Mouse (Mus musculus) liver, embryonic 16.5 days (tissue): ENCODE measurements around the gene Rsph4a. TPM values are rescaled to one million over a fixed set of nuclear protein-coding genes. Genes with fewer than 3 reads are reported as not detected.
"Not testable (repeated sequence)": the region's sequence is repeated elsewhere in the genome, so short reads cannot be mapped to it uniquely, and the experiment has no call there.

ENCODE experiments used
- ATAC-seq: fragments of 200-750 bp; cut with Nextera tagmentation; 2 replicates; pipeline ENCODE4 v1.8.0; 2017; ENCODE audit warnings: low read depth, mild to moderate bottlenecking, moderate number of reproducible peaks, moderate library complexity
- H3K27ac ChIP-seq: fragments of 300-500 bp; sonication (generic); 2 replicates; pipeline ENCODE4 v1.5.1; 2014; ENCODE audit warnings: mild to moderate bottlenecking, low read length
- H3K27me3 ChIP-seq: fragments of 300-500 bp; sonication (generic); 2 replicates; pipeline ENCODE4 v1.6.1; 2014; ENCODE audit warnings: low read depth, low read length, mixed read lengths; ENCODE audit not compliant: control insufficient read depth, insufficient read depth
- H3K36me3 ChIP-seq: fragments of 300-500 bp; sonication (generic); 2 replicates; pipeline ENCODE4 v1.6.1; 2014; ENCODE audit warnings: mild to moderate bottlenecking; ENCODE audit not compliant: control insufficient read depth, insufficient read depth
- H3K4me1 ChIP-seq: fragments of 300-500 bp; sonication (generic); 2 replicates; pipeline ENCODE4 v1.6.1; 2014; ENCODE audit warnings: low read depth, low read length, mixed read lengths; ENCODE audit not compliant: control insufficient read depth
- H3K4me2 ChIP-seq: fragments of 300-500 bp; sonication (generic); 2 replicates; pipeline ENCODE4 v1.6.1; 2014; ENCODE audit warnings: low read depth, low read length, mixed read lengths
- H3K4me3 ChIP-seq: fragments of 300-500 bp; sonication (generic); 2 replicates; pipeline ENCODE4 v1.5.1; 2014; ENCODE audit warnings: low read depth, mild to moderate bottlenecking, low read length
- H3K9ac ChIP-seq: fragments of 300-500 bp; sonication (generic); 2 replicates; pipeline ENCODE4 v1.6.1; 2014; ENCODE audit warnings: low read depth, low read length
- H3K9me3 ChIP-seq: fragments of 300-500 bp; sonication (generic); replicated peaks from 2 replicates; pipeline ENCODE4 v1.6.1; 2016; ENCODE audit warnings: low read length; ENCODE audit not compliant: control insufficient read depth
- WGBS: fragments of 180-500 bp; shearing (Covaris S2); extraction: QIAGEN DNeasy Blood & Tissue Kit; methylation state at CpG from one replicate; pipeline ENCODE4 v1.1.7; 2014; ENCODE audit not compliant: insufficient replicate concordance; 5-methylcytosine and 5-hydroxymethylcytosine counted together
- polyA plus RNA-seq: library from polyadenylated mRNA; unstranded; fragments of >200 nt; fragmentation: Nextera tagmentation; extraction: Ambion mirVana; gene quantifications from 2 replicates; pipeline ENCODE4 v1.2.1, GENCODE M21; 2015

The Rsph4a gene
- 0.06 TPM in 1 of 2 replicates, not detected in the other for polyA plus RNA-seq

DNA sequence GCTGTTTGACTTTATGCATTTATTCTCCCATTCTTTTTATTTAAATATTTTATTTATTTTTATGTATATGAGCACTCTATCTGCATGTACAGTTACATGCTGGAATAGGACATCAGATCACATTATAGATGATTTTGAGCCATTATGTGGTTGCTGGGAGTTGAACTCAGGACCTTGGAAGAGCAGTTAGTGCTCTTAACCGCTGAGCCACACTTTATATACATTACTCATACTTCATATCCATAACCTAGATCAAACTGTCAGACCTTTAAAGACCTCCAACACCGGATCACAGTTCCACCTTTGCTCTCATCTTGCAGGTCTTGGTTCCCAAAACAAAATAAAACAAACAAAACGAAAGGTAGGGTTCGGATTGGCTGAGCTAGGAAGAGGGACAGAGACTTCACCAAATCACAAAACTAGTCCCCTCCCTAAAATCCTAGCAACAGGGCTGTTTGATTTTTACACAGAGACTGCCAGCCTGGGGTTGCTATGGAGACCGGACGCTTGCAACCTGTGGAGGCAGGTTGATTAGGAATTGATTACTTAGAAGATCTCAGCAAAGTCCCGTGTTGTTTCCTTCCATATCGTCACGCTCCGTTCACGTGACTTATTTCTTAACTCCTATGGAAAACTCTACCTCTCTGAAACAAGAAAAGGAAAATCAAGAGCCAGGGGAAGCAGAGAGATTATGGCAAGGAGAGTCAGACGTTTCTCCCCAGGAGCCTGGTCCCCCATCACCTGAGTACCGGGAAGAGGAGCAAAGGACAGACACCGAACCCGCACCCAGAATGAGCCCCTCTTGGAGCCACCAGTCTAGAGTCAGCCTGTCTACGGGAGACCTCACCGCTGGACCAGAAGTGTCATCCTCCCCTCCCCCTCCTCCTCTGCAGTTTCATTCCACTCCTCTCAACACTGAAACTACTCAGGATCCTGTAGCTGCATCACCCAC is at the start of gene Rsph4a:
TSS of gene Rsph4a (plus strand) at position 582 of the 952 bp plus-strand sequence.
- 8% methylated on average over 17 of the region's 17 CpGs for WGBS
- no peaks in the 10 kb centered on the region for H3K36me3 ChIP-seq
- no peak within 1 kb of the TSS for H3K9ac ChIP-seq
- no peak within 1 kb of the TSS for H3K27ac ChIP-seq
- no peaks in the 10 kb centered on the region for H3K9me3 ChIP-seq
- H3K4me1 ChIP-seq = no peaks in the 10 kb centered on the region
- peak within 1 kb of the TSS; percentile 32 for H3K4me3 ChIP-seq
- peak within 1 kb of the TSS; percentile 46 for H3K4me2 ChIP-seq
- no peaks in the 10 kb centered on the region for H3K27me3 ChIP-seq
- ATAC-seq = peak; percentile 82

DNA sequence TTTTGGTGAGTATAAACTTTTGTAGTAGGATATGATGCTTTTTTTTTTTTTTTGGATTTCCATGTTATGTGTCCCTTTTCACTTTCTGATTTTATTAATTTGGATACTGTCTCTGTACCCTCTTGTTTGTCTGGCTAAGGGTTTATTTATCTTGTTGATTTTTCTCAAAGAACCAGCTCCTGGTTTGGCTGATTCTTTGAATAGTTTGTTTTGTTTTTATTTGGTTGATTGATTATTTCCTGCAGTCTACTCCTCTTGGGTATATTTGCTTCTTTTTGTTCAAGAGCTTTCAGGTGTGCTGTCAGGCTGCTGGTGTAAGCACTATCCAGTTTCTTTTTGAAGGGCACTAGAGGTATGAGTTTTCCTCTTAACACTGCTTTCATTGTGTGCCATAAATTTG is 47.5 kb upstream of the Rsph4a start, which contains the start of gene Sult3a1:
TSS of gene Sult3a1 (plus strand) at position 301 of the 400 bp plus-strand sequence.
- H3K4me2 ChIP-seq = no peak within 1 kb of the TSS
- H3K4me1 ChIP-seq = no peaks in the 10 kb centered on the region
- H3K9me3 ChIP-seq = no peaks in the 10 kb centered on the region
- no peaks in the 10 kb centered on the region for H3K27me3 ChIP-seq
- H3K4me3 ChIP-seq = no peak within 1 kb of the TSS
- H3K27ac ChIP-seq = no peak within 1 kb of the TSS
- ATAC-seq = no peak
- H3K36me3 ChIP-seq = no peaks in the 10 kb centered on the region
- no peak within 1 kb of the TSS for H3K9ac ChIP-seq

DNA sequence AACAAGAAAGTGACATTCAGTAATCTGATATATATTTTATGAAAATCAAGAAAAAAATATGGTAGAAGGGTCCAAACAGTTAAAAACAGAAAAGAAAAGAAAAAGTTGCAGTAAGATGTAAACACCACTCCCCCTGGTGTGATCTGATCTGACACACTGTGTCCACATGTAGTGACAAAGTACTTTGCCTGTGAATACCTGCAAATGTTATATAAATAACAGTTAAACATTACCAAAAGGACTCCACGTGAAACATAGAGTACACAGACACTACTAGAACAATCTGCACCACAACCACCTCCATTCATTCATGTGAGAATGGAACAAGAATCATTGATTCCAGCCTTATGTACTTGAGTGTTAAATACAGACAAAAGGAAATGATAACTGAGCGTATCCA is 38.9 kb upstream of the Rsph4a start:
- peak; percentile 59 for ATAC-seq

DNA sequence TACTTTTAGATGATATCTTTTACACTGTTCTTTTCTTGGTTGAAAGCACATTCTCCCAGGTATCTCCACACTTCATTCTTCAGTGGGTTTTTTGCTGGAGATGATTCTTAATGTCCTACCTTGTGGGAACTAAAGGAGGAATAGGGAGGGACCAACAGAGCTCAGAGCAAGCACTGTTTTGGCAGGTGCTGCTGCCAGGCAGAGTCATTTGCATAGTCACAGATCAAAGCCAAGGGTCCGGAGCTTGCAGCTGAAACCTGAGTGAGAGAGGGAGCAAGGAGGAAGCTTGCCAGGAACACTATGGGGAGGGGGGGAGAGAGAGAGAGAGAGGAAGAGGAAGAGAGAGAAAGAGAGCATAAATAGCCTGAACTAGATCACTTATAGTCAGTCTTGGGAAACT is 34.5 kb upstream of the Rsph4a start:
- 10% methylated on average over 1 of the region's 1 CpGs for WGBS
- no peak for ATAC-seq

More for the DNA sequence above, 38.9 kb upstream of the Rsph4a start:
- H3K4me3 ChIP-seq = no peak overlapping the region
- H3K9me3 ChIP-seq = no peaks in the 10 kb centered on the region
- H3K36me3 ChIP-seq = no peaks in the 10 kb centered on the region
- no peaks in the 10 kb centered on the region for H3K27me3 ChIP-seq
- no peak overlapping the region for H3K4me2 ChIP-seq
- H3K27ac ChIP-seq = no peak overlapping the region
- 50% methylated on average over 2 of the region's 2 CpGs for WGBS
- no peaks in the 10 kb centered on the region for H3K4me1 ChIP-seq
- H3K9ac ChIP-seq = no peak overlapping the region

DNA sequence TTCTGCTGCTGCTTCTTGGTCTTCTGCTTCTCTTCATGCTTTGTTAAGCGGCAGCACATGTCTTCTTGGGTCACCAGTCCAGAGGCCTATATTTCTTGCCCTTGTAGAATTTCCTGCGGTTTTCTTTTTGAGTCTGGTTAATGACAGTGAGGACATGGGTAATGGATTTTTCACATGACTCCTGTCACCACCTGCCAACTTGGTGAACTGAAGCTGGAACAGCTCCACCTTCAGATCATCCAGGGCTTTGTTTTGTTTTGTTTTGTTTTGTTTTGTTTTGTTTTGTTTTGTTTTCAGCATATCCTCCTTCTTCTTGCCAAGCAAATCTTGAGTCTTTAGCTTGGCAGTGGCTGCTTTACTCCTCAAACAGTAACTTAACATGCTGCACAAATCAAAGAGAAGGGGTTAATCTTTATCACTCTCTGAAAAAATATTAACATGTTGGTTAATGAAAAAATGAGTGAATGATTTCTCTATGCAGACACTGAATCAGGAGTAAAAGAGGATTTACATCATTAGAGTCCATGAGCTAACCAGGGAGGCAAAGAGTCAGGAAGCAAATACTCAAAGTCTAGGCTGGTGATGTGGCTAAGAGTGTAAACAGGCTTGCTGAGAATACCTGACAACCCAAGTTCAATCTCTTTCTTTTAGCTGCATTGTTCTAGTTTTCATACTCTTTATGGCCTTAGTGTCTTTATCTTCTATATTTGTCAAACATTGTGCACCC is 32.1 kb upstream of the Rsph4a start:
- no peaks in the 10 kb centered on the region for H3K4me1 ChIP-seq
- WGBS = 64% methylated on average over 2 of the region's 2 CpGs
- H3K9ac ChIP-seq = no peak overlapping the region
- H3K4me3 ChIP-seq = no peak overlapping the region
- no peak overlapping the region for H3K4me2 ChIP-seq
- H3K27me3 ChIP-seq = no peaks in the 10 kb centered on the region
- ATAC-seq = no peak
- H3K9me3 ChIP-seq = no peaks in the 10 kb centered on the region
- H3K36me3 ChIP-seq = no peaks in the 10 kb centered on the region
- H3K27ac ChIP-seq = no peak overlapping the region

More for the DNA sequence above, 34.5 kb upstream of the Rsph4a start:
- H3K4me2 ChIP-seq = no peak overlapping the region
- H3K4me3 ChIP-seq = no peak overlapping the region
- H3K36me3 ChIP-seq = no peaks in the 10 kb centered on the region
- H3K27ac ChIP-seq = no peak overlapping the region
- H3K9ac ChIP-seq = no peak overlapping the region
- H3K9me3 ChIP-seq = no peaks in the 10 kb centered on the region
- no peaks in the 10 kb centered on the region for H3K27me3 ChIP-seq
- no peaks in the 10 kb centered on the region for H3K4me1 ChIP-seq

DNA sequence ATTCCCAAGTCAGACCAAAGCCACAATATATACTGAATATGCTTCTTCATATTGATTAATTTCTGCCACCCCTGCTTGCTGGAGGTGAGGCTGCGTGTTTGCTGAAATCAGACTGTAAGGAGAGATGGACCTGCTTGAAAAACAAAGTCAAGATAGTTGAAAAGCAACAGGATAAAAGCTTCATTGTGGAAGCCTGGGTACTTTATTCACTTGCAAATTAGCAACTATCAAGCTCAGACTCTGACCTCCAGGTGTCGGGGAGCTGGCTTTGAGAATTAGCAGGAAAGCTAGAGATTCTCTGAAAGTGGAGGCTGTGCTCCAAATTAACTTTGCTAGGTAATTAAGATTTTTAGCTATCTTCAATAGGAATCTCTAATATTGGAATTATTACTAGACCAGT is 22.5 kb upstream of the Rsph4a start:
- H3K27ac ChIP-seq, ATAC-seq, H3K9me3 ChIP-seq, H3K9ac ChIP-seq, H3K4me1 ChIP-seq, H3K4me3 ChIP-seq, H3K27me3 ChIP-seq, H3K4me2 ChIP-seq, H3K36me3 ChIP-seq: not testable (repeated sequence)
- WGBS = 72% methylated on average over 2 of the region's 2 CpGs

DNA sequence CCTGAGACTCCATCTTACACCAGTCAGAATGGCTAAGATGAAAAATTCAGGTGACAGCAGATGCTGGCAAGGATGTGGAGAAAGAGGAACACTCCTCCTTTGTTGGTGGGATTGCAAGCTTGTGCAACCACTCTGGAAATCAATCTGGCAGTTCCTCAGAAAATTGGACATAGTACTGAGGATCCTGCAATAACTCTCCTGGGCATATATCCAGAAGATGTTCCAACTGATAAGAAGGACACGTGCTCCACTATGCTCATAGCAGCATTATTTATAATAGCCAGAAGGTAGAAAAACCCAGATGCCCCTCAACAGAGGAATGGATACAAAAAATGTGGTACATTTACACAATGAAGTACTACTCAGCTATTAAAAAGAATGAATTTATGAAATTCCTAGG is 3.4 kb upstream of the Rsph4a start:
- H3K27me3 ChIP-seq, H3K4me1 ChIP-seq, H3K9me3 ChIP-seq, H3K27ac ChIP-seq, H3K36me3 ChIP-seq, ATAC-seq, H3K4me2 ChIP-seq, H3K9ac ChIP-seq, H3K4me3 ChIP-seq: not testable (repeated sequence)
- 63% methylated on average over 1 of the region's 1 CpGs for WGBS

DNA sequence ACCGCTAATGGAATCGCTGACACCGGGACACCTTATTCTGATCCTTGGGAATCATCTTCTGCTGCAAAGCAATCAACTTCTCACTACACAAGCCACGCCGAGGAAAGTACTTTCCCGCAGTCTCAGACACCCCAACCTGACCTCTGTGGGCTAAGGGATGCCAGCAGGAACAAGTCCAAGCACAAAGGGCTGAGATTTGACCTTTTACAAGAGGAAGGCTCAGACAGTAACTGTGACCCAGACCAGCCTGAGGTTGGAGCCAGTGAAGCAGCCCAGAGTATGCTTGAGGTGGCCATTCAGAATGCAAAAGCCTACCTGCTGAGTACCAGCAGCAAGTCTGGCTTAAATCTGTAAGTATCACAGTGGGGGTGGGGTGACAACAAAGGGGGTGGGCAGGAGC is 578 bp downstream of the Rsph4a start:
- Histone ChIP-seq H3K27me3 (no peaks in the 10 kb centered on the region), H3K4me2 (peak overlapping the region; percentile 46), H3K27ac (no peak overlapping the region), H3K4me3 (no peak overlapping the region), H3K9ac (no peak overlapping the region), H3K9me3 (no peaks in the 10 kb centered on the region), H3K4me1 (no peaks in the 10 kb centered on the region), H3K36me3 (no peaks in the 10 kb centered on the region)
- 5% methylated on average over 6 of the region's 6 CpGs for WGBS
- ATAC-seq = no peak

DNA sequence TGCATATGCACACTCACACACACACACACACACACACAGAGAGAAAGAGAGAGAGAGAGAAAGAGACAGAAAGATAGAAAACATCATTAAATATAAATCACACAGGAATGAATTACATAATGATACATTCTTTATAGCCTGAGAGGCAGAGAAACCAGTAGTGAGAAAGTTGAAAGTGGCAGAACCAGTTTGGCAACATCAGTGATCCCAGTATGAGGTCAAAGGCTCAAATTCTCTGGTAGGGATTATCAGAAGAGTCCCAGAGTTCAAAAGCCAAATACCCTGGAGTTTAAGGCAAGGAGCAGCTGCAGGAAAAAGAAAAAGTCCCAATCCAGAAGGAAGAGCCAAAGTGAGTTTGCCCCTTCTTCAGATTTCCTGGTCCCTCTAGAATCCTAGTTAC is 35.8 kb downstream of the Rsph4a start:
- Histone ChIP-seq H3K4me3 (no peak overlapping the region), H3K4me2 (no peak overlapping the region), H3K4me1 (no peaks in the 10 kb centered on the region), H3K9me3 (no peaks in the 10 kb centered on the region), H3K27me3 (no peaks in the 10 kb centered on the region), H3K9ac (no peak overlapping the region), H3K27ac (no peak overlapping the region), H3K36me3 (peaks cover 22% of the 10 kb centered on the region)
- no peak for ATAC-seq
